Mouse (Mus musculus) G1E (cell line): ENCODE data around the gene Usp15. TPM values are rescaled to one million over a fixed set of nuclear protein-coding genes. Genes with fewer than 3 reads are reported as not detected.

Experiments
- ATAC-seq: 2 replicates; pipeline ENCODE4 v1.8.0; 2016; ENCODE audit warnings: mild to moderate bottlenecking; ENCODE audit not compliant: insufficient number of reproducible peaks, poor library complexity, low FRiP score, severe bottlenecking; ENCODE audit errors: extremely low read depth
- DNase-seq: peaks from one replicate; pipeline ENCODE4 v3.0.0; 2012; ENCODE audit warnings: low spot score
- H3K27me3 ChIP-seq: 2 replicates; pipeline ENCODE4 v1.6.1; 2012; ENCODE audit warnings: mild to moderate bottlenecking, low read length, inconsistent platforms; ENCODE audit not compliant: insufficient read depth
- H3K36me3 ChIP-seq: replicated peaks from 2 replicates; pipeline ENCODE3; 2012; ENCODE audit warnings: mild to moderate bottlenecking, inconsistent platforms
- H3K4me1 ChIP-seq: 2 replicates; pipeline ENCODE4 v1.6.1; 2012; ENCODE audit warnings: low read depth, low read length, inconsistent platforms, mixed read lengths; ENCODE audit not compliant: insufficient read depth
- H3K4me3 ChIP-seq: 2 replicates; pipeline ENCODE4 v1.5.1; 2012; ENCODE audit warnings: low read depth, mild to moderate bottlenecking, inconsistent platforms, low read length, moderate library complexity, mixed read lengths
- H3K9me3 ChIP-seq: replicated peaks from 2 replicates; pipeline ENCODE4 v1.6.1; 2012; ENCODE audit warnings: inconsistent platforms
- CTCF ChIP-seq: IDR thresholded peaks from 2 replicates; pipeline ENCODE4 v1.5.1; 2012; ENCODE audit warnings: low read depth, low read length, inconsistent platforms, mixed read lengths
- GATA1 ChIP-seq: IDR thresholded peaks from 2 replicates; pipeline ENCODE4 v1.6.1; 2012; ENCODE audit warnings: borderline replicate concordance, low read length, inconsistent platforms, mixed read lengths
- GATA2 ChIP-seq: IDR thresholded peaks from 2 replicates; pipeline ENCODE4 v1.6.1; 2012; ENCODE audit warnings: low read depth, low read length, inconsistent platforms, borderline replicate concordance
- POLR2AphosphoS5 ChIP-seq: IDR thresholded peaks from 2 replicates; pipeline ENCODE4 v1.6.1; 2012; ENCODE audit warnings: low read depth, low read length, inconsistent platforms; ENCODE audit not compliant: insufficient replicate concordance
- TAL1 ChIP-seq: conservative IDR thresholded peaks from 2 replicates; pipeline ENCODE4 v1.6.1; 2012; ENCODE audit warnings: low read depth, low read length, inconsistent platforms, mixed read lengths
- polyA plus RNA-seq: library from polyadenylated mRNA; stranded (reverse); fragments of >175 nt; gene quantifications from 2 replicates; pipeline ENCODE4 v1.2.3, GENCODE M21; 2012
- total RNA-seq, 2 experiments: library from RNA; stranded (forward) in 1 of 2; stranded (reverse) in 1 of 2; fragments of 200-1000 nt in 1 of 2; fragments of >200 nt in 1 of 2; fragmentation: Nextera tagmentation in 1 of 2; gene quantifications; 2 replicates each; pipeline ENCODE4 v1.2.3; 2014 to 2017

Gene Usp15
- total and polyA plus RNA-seq, 3 experiments = 21.7 to 160 (median 155) TPM

DNA sequence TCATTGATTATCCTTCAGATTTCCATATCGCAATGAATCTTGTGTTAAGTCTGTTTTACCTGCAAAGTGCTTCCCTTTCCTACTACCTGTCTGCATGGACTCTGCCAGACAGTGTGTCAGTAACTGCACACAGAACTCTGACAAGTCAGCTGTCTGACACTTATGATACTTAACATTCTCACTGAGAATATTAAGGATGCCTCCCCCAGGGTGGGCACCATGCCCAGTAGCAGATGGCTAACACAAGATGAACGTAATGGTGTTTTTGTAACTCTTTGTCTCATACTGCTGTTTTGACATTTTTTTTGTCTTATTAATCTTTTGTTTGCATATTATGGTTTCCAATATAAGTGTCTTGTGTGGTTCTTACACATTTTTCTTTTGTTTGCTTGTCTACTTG, 40.4 kb downstream of the Usp15 start:
- H3K4me1 ChIP-seq = 0 out of 2 replicates have a peak, but pooled peaks cover 2% of the 10 kb centered on the region
- peaks cover 75% of the 10 kb centered on the region for H3K36me3 ChIP-seq
- H3K9me3 ChIP-seq = no peaks in the 10 kb centered on the region
- ATAC-seq (no peak), DNase-seq (no peak)
- no peak overlapping the region for H3K4me3 ChIP-seq
- H3K27me3 ChIP-seq = no peaks in the 10 kb centered on the region
- TF ChIP-seq GATA1 (no peak), GATA2 (no peak), POLR2AphosphoS5 (no peak), CTCF (no peak), TAL1 (no peak)

DNA sequence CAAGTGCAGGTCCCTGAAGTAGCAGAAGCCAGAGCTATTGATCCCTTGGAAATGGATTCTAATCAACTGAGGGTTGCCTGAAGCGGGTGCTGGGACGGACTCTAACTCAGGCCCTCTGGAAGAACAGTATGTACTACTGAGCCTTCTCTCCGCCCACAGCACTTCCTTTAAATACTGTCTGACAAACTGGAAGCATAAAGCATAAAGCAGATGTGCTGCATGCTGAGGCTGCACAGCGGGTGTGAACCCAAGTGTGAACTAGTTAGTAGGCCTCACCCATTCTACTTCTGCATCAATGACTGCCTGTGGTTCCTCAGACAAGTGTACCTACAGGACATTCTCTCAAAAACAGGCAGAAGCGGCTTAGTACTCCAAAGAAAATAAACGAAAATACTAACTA, 41.0 kb downstream of the Usp15 start:
- Histone ChIP-seq H3K4me3 (no peak overlapping the region), H3K36me3 (peaks cover 76% of the 10 kb centered on the region), H3K4me1 (0 out of 2 replicates have a peak, but pooled peaks cover 2% of the 10 kb centered on the region), H3K27me3 (no peaks in the 10 kb centered on the region), H3K9me3 (no peaks in the 10 kb centered on the region)
- no peak; the same call in 1 of the 2 replicates for ATAC-seq
- no peak for TF ChIP-seq TAL1
- no peak for DNase-seq

DNA sequence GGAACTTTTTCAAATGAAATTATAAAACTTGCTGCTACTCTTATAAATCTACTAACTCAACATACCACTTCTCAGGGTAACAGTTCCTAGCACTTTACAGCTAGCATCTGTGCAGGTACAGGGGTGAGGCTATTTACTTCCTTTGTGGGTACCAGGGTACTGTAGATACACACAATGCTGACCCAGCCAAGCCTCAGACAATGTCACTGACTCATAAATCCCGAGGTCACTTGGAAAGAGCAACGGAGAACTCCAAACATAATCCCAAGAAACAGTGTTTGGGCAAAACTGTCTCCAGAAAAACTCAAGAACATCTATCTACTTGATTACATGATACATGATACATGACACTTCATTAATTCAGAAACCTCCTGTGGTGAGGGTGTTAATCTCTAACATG, 43.5 kb downstream of the Usp15 start:
- Histone ChIP-seq H3K9me3 (no peaks in the 10 kb centered on the region), H3K4me1 (0 out of 2 replicates have a peak, but pooled peaks cover 2% of the 10 kb centered on the region), H3K36me3 (peaks cover 70% of the 10 kb centered on the region), H3K27me3 (no peaks in the 10 kb centered on the region), H3K4me3 (no peak overlapping the region)
- ATAC-seq = no peak
- DNase-seq = no peak
- TF ChIP-seq GATA1 (no peak), POLR2AphosphoS5 (no peak)

GRCm38 (mm10) chr10:123148025-123148814, 48.6 kb downstream of the Usp15 start:
- Histone ChIP-seq H3K36me3 (peaks cover 72% of the 10 kb centered on the region), H3K9me3 (no peaks in the 10 kb centered on the region), H3K4me1 (no peaks in the 10 kb centered on the region), H3K4me3 (no peak overlapping the region), H3K27me3 (no peaks in the 10 kb centered on the region)
- ATAC-seq (no peak), DNase-seq (no peak)
- TF ChIP-seq GATA1 (no peak), TAL1 (no peak), GATA2 (no peak), CTCF (no peak), POLR2AphosphoS5 (no peak)

GRCm38 (mm10) chr10:123147180-123147579, 49.6 kb downstream of the Usp15 start:
- H3K4me1 ChIP-seq = no peaks in the 10 kb centered on the region
- ATAC-seq = no peak
- no peaks in the 10 kb centered on the region for H3K9me3 ChIP-seq
- H3K4me3 ChIP-seq = no peak overlapping the region
- DNase-seq = no peak
- H3K36me3 ChIP-seq = peaks cover 77% of the 10 kb centered on the region
- TF ChIP-seq TAL1 = no peak
- no peak for TF ChIP-seq CTCF
- TF ChIP-seq GATA1 = no peak
- no peak for TF ChIP-seq GATA2
- TF ChIP-seq POLR2AphosphoS5 = no peak
- H3K27me3 ChIP-seq = no peaks in the 10 kb centered on the region

GRCm38 (mm10) chr10:123146349-123146748, 50.4 kb downstream of the Usp15 start:
- H3K9me3 ChIP-seq = no peaks in the 10 kb centered on the region
- DNase-seq (no peak), ATAC-seq (no peak)
- H3K27me3 ChIP-seq = no peaks in the 10 kb centered on the region
- TF ChIP-seq TAL1 (no peak), POLR2AphosphoS5 (no peak), GATA1 (no peak), CTCF (no peak), GATA2 (no peak)
- H3K36me3 ChIP-seq = peaks cover 73% of the 10 kb centered on the region
- H3K4me1 ChIP-seq = no peaks in the 10 kb centered on the region
- no peak overlapping the region for H3K4me3 ChIP-seq

GRCm38 (mm10) chr10:123144256-123144655, 52.5 kb downstream of the Usp15 start:
- Histone ChIP-seq H3K9me3 (no peaks in the 10 kb centered on the region), H3K4me3 (no peak overlapping the region), H3K4me1 (no peaks in the 10 kb centered on the region; the same call in 1 of the 2 replicates), H3K27me3 (no peaks in the 10 kb centered on the region), H3K36me3 (peaks cover 79% of the 10 kb centered on the region)
- ATAC-seq = no peak
- no peak for DNase-seq
- TF ChIP-seq TAL1 (no peak), GATA1 (no peak), POLR2AphosphoS5 (no peak), CTCF (no peak), GATA2 (no peak)
